Mouse (Mus musculus) myocyte (in vitro differentiated cells): ENCODE data around the gene Lrig1.

Experiments
- E2F4 ChIP-seq: IDR thresholded peaks from one replicate; pipeline ENCODE4 v1.6.1; 2011; ENCODE audit warnings: mild to moderate bottlenecking, control low read depth, moderate library complexity; ENCODE audit not compliant: insufficient read depth
- MAX ChIP-seq: IDR thresholded peaks from one replicate; pipeline ENCODE4 v1.6.1; 2011; ENCODE audit warnings: low read depth, mild to moderate bottlenecking, control low read depth
- MYOD1 ChIP-seq, 3 experiments: IDR thresholded peaks; one replicate each; pipeline ENCODE4 v1.6.1; 2011; ENCODE audit warnings: control low read depth in 2 of 3, low read depth in 2 of 3, mild to moderate bottlenecking in 2 of 3, moderate library complexity in 1 of 3; ENCODE audit not compliant: insufficient read length in 2 of 3, control insufficient read depth in 1 of 3
- MYOG ChIP-seq, 3 experiments: IDR thresholded peaks; one replicate each; pipeline ENCODE4 v1.6.1; 2011; ENCODE audit warnings: control low read depth in 2 of 3, low read depth in 2 of 3, mild to moderate bottlenecking in 2 of 3; ENCODE audit not compliant: insufficient read length in 2 of 3, control insufficient read depth in 1 of 3, insufficient read depth in 1 of 3
- POLR2A ChIP-seq: IDR thresholded peaks from one replicate; pipeline ENCODE4 v1.6.1; 2011; ENCODE audit warnings: low read depth, mild to moderate bottlenecking, control low read depth, moderate library complexity; ENCODE audit not compliant: insufficient read length
- POLR2AphosphoS2 ChIP-seq: IDR thresholded peaks from one replicate; pipeline ENCODE4 v1.6.1; 2011; ENCODE audit warnings: low read depth, control low read depth; ENCODE audit not compliant: insufficient read length
- SRF ChIP-seq: IDR thresholded peaks from one replicate; pipeline ENCODE4 v1.6.1; 2011; ENCODE audit warnings: low read depth; ENCODE audit not compliant: control insufficient read depth, insufficient read length
- TCF12 ChIP-seq: IDR thresholded peaks from one replicate; pipeline ENCODE4 v1.6.1; 2011; ENCODE audit warnings: mild to moderate bottlenecking, control low read depth; ENCODE audit not compliant: poor library complexity, insufficient read depth, severe bottlenecking
- USF1 ChIP-seq: IDR thresholded peaks from one replicate; pipeline ENCODE4 v1.6.1; 2011; ENCODE audit warnings: low read depth, mild to moderate bottlenecking, control low read depth, moderate library complexity

GRCm38 (mm10) chr6:94620801-94621301, 79.1 kb downstream of the Lrig1 start:
- TF ChIP-seq USF1 (no peak), POLR2AphosphoS2 (no peak), POLR2A (no peak), E2F4 (no peak), MAX (no peak), MYOG (IDR thresholded peaks at IDR 0.05; ENCODE audit: control insufficient read depth in 1 of 3, insufficient read depth in 1 of 3, insufficient read length in 2 of 3, low read depth in 2 of 3) (no peak), SRF (no peak), TCF12 (no peak), MYOD1 (IDR thresholded peaks at IDR 0.05; ENCODE audit: control insufficient read depth in 1 of 3, insufficient read length in 2 of 3, low read depth in 2 of 3) (no peak)
